Mouse (Mus musculus) limb, embryonic 11.5 days (tissue): ENCODE measurements around the gene Gm20671. TPM values are rescaled to one million over a fixed set of nuclear protein-coding genes. Genes with fewer than 3 reads are reported as not detected.
"Not testable (repeated sequence)": the region's sequence is repeated elsewhere in the genome, so short reads cannot be mapped to it uniquely, and the experiment has no call there.

Experiments used
- ATAC-seq: fragments of 200-750 bp; cut with Nextera tagmentation; 2 replicates; pipeline ENCODE4 v1.8.0; 2017; ENCODE audit warnings: low read depth; ENCODE audit not compliant: insufficient number of reproducible peaks, low FRiP score, low TSS enrichment
- DNase-seq: peaks from one replicate; pipeline ENCODE4 v3.0.0-alpha.2; 2015; ENCODE audit warnings: low spot score
- H3K27ac ChIP-seq: fragments of 300-500 bp; sonication (generic); replicated peaks from 2 replicates; pipeline ENCODE4 v1.5.1; 2014; ENCODE audit warnings: low read depth, mild to moderate bottlenecking, low read length
- H3K27me3 ChIP-seq: fragments of 300-500 bp; sonication (generic); 2 replicates; pipeline ENCODE4 v1.6.1; 2014; ENCODE audit warnings: mild to moderate bottlenecking, low read length, mixed read lengths; ENCODE audit not compliant: control insufficient read depth, insufficient read depth
- H3K36me3 ChIP-seq: fragments of 300-500 bp; sonication (generic); 2 replicates; pipeline ENCODE4 v1.6.1; 2014; ENCODE audit warnings: mild to moderate bottlenecking, low read length, moderate library complexity, mixed read lengths; ENCODE audit not compliant: control insufficient read depth, insufficient read depth
- H3K4me1 ChIP-seq: fragments of 300-500 bp; sonication (generic); 2 replicates; pipeline ENCODE4 v1.6.1; 2014; ENCODE audit warnings: low read length, mixed read lengths; ENCODE audit not compliant: control insufficient read depth, insufficient read depth
- H3K4me2 ChIP-seq: fragments of 300-500 bp; sonication (generic); 2 replicates; pipeline ENCODE4 v1.6.1; 2014; ENCODE audit warnings: low read depth, mild to moderate bottlenecking, moderate library complexity; ENCODE audit not compliant: severe bottlenecking
- H3K4me3 ChIP-seq: fragments of 300-500 bp; sonication (generic); 2 replicates; pipeline ENCODE4 v1.5.1; 2014; ENCODE audit warnings: low read depth, low read length
- H3K9ac ChIP-seq: fragments of 300-500 bp; sonication (generic); 2 replicates; pipeline ENCODE4 v1.6.1; 2014; ENCODE audit warnings: mild to moderate bottlenecking, low read length
- H3K9me3 ChIP-seq: fragments of 300-500 bp; sonication (generic); 2 replicates; pipeline ENCODE4 v1.6.1; 2016; ENCODE audit warnings: low read length; ENCODE audit not compliant: control insufficient read depth
- WGBS: fragments of 180-500 bp; shearing (Covaris S2); extraction: QIAGEN DNeasy Blood & Tissue Kit; methylation state at CpG from one replicate; pipeline ENCODE4 v1.1.7; 2014; 5-methylcytosine and 5-hydroxymethylcytosine counted together
- polyA plus RNA-seq: library from polyadenylated mRNA; unstranded; fragments of >200 nt; fragmentation: Nextera tagmentation; extraction: Ambion mirVana; gene quantifications from 2 replicates; pipeline ENCODE4 v1.2.1, GENCODE M21; 2014

The Gm20671 gene
- polyA plus RNA-seq, 1 experiment from 2014 or later: not detected

DNA sequence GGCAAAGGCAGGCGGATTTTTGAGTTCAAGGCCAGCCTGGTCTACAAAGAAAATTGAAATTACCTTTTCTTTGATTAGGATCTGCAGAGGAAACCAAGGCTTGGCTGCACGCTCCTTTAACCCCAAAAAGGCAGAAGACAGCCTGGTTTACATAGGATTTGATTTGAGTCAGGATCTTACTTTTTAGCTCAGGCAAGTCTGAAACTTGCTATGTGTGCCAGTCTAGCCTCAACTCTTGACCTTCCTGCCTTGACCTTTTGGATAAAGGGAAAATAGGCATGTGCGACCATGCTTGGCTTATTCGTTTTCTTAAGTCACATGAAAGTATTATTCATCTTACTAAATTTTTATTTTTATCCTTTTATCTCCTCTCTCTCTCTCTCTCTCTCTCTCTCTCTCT, 27.9 kb upstream of the Gm20671 start:
- ATAC-seq (no peak), DNase-seq (no peak)
- Histone ChIP-seq H3K27me3 (no peaks in the 10 kb centered on the region), H3K36me3 (no peaks in the 10 kb centered on the region), H3K4me2 (no peak overlapping the region), H3K9ac (no peak overlapping the region), H3K9me3 (no peaks in the 10 kb centered on the region), H3K4me3 (no peak overlapping the region), H3K4me1 (peaks cover 3% of the 10 kb centered on the region; the same call in 1 of the 2 replicates), H3K27ac (no peak overlapping the region)
- WGBS: 86% methylated on average over 4 of the region's 4 CpGs

DNA sequence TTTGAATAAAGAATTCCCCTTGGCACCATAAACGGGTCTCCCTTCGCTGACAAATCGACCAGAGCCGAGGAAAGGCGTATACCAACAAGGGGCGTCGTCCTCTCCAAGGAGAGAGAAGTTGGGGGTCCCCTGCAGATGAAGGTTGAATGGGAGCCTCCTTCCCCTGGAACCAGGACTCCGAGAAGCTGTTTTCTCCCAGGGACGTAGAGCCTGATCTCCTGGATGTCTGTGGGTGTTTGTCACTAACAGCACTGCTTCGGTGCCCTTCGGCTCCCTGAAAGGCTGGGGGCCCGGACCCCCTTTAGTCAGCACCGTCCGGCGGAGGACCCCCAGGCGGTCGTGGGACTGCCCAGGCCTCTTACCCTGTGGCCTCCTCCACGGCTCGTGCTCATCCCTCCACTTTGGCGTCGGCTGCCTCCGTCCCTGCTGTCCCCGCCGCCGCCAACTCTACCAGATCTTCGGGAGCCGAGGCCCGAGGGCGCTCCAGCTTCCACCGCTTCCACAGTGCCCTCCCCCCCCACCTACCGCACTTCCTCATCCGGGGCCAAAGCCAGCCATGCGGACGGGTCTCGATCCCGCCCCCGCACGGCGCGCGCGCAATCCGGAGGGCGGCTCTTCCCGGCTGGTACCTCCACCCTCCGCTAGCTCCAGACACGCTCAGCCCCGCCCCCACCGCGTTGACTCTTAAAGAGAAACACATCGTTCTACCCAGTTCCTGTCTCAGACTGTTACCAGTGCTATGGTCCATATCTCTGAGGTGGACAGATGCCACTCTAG, 27.0 kb upstream of the Gm20671 start, which contains the start of gene Prr14l:
Prr14l (minus strand) TSS at position 526 of the 777 bp plus-strand sequence.
- Histone ChIP-seq H3K9me3 (no peaks in the 10 kb centered on the region), H3K4me3 (peak within 1 kb of the TSS; percentile 67), H3K36me3 (no peaks in the 10 kb centered on the region), H3K4me2 (peak within 1 kb of the TSS; percentile 48), H3K9ac (peak within 1 kb of the TSS; percentile 73), H3K4me1 (peaks cover 3% of the 10 kb centered on the region; the same call in 1 of the 2 replicates), H3K27me3 (no peaks in the 10 kb centered on the region), H3K27ac (peak within 1 kb of the TSS; percentile 37; the same call in 1 of the 2 replicates)
- WGBS: under 1% methylated on average over 46 of the region's 51 CpGs
- DNase-seq (peak; percentile 99), ATAC-seq (peak; percentile 95)

DNA sequence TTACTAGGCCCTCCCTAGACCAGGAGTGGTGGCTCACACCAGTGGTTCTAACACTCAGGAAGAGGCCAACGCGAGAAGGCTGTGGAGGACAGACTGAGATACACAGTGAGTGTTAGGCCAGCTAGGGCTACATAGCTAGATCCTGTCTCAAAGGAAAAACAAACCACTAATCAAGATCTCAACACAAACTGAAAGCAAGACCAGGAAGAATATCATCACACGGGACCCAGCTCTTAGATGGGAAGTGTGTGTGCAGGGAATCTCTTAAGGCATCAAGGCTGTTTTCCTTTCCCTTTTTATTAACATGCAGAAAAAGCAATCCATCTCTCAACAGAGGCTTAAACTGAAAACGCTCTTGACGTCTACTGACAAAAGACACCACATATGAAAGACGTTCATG, 25.1 kb upstream of the Gm20671 start:
- peaks cover 3% of the 10 kb centered on the region; the same call in 1 of the 2 replicates for H3K4me1 ChIP-seq
- WGBS: 83% methylated on average over 6 of the region's 6 CpGs
- ATAC-seq (no peak), DNase-seq (no peak)
- no peak overlapping the region for H3K4me3 ChIP-seq
- H3K9ac ChIP-seq: no peak overlapping the region
- no peaks in the 10 kb centered on the region for H3K27me3 ChIP-seq
- no peaks in the 10 kb centered on the region for H3K9me3 ChIP-seq
- H3K4me2 ChIP-seq: no peak overlapping the region; the same call in 1 of the 2 replicates
- H3K36me3 ChIP-seq: no peaks in the 10 kb centered on the region
- H3K27ac ChIP-seq: no peak overlapping the region

DNA sequence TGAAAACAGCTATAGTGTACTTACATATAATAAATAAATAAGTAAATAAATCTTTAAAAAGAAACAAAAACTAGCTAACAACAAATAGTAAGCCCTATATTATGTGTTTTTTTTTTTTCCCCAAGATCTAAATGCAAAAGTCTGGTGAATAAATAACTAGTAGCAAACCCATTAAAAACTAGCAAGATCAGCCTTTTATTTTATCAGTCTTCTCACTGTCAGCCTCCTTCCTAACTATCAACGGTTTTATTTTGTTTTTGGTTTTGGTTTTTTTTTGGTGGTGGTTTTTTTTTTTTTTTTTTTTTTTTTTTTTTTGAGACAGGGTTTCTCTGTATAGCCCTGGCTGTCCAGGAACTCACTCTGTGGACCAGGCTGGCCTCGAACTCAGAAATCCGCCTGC, 22.7 kb upstream of the Gm20671 start:
- H3K9ac ChIP-seq, H3K36me3 ChIP-seq, ATAC-seq: not testable (repeated sequence)

DNA sequence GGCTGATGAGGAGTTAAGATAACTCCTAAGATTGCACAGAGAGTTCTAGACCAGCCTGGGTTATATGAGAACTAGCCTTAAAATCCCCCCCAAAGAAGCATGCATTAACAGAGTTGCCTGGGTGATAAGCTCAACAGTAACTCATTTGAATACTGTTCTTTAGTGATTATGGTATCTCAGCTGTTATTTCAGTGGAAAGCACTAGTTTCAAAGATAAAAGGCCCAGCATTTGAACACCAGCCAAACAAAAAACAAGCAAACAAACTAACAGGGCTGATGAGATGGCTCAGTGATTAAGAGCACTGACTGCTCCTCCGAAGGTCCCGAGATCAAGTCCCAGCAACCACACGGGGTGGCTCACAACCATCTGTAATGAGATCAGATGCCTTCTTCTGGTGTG, 22.3 kb upstream of the Gm20671 start:
- Histone ChIP-seq H3K4me3 (no peak overlapping the region), H3K36me3 (peaks cover 3% of the 10 kb centered on the region; the same call in 1 of the 2 replicates), H3K9me3 (no peaks in the 10 kb centered on the region), H3K4me1 (peaks cover 3% of the 10 kb centered on the region; the same call in 1 of the 2 replicates), H3K27ac (no peak overlapping the region), H3K4me2 (no peak overlapping the region), H3K9ac (no peak overlapping the region), H3K27me3 (no peaks in the 10 kb centered on the region)
- DNase-seq (no peak), ATAC-seq (no peak)
- WGBS: 95% methylated on average over 3 of the region's 3 CpGs

More for the DNA sequence above, 22.7 kb upstream of the Gm20671 start:
- WGBS: 92% methylated on average over 3 of the region's 3 CpGs
- DNase-seq, H3K4me1 ChIP-seq, H3K9me3 ChIP-seq, H3K4me2 ChIP-seq, H3K27me3 ChIP-seq, H3K4me3 ChIP-seq, H3K27ac ChIP-seq: not testable (repeated sequence)

DNA sequence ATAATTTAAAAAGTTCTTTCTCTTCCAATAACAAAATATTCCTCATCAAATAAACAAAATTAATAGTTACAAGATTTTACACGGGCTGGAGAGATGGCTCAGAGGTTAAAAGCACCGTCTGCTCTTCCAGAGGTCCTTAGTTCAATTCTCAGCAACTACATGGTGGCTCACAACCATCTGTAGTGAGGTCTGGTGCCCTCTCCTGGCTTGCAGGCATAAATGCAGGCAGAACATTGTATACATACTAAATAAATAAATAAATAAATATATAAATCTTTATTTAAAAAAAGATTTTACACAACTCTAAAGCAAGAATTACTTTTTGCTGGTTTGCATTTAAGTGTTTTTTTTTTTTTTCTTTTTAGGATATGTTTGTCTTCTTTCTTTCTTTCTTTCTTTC, 13.1 kb upstream of the Gm20671 start:
- Histone ChIP-seq H3K9ac (no peak overlapping the region), H3K27me3 (no peaks in the 10 kb centered on the region), H3K36me3 (peaks cover 19% of the 10 kb centered on the region; the same call in 1 of the 2 replicates), H3K9me3 (no peaks in the 10 kb centered on the region), H3K4me3 (no peak overlapping the region), H3K4me1 (no peaks in the 10 kb centered on the region), H3K4me2 (no peak overlapping the region), H3K27ac (no peak overlapping the region)
- 95% methylated on average over 2 of the region's 2 CpGs for WGBS
- no peak for ATAC-seq
- no peak for DNase-seq

DNA sequence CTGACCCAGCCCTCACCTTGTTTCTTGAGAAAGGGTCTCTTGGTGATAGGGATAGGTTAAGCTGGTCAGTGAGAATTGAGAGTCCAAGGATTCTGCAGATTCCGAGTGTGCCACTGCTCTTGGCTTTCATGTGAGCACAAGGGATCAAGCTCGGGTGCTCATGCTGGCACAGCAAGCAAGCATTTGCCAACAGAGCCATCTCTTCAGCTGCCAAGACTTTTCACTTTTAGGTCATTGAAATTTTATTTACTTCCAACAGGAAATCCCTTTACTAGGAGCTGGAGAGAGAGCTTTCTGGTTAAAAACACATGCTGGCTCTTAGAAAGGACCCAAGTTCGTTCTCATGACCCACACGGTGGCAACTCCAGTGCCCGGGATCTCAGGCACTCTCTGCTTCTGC, 10.1 kb upstream of the Gm20671 start:
- ATAC-seq: no peak
- H3K36me3 ChIP-seq: peaks cover 17% of the 10 kb centered on the region; the same call in 1 of the 2 replicates
- WGBS: 89% methylated on average over 5 of the region's 5 CpGs

DNA sequence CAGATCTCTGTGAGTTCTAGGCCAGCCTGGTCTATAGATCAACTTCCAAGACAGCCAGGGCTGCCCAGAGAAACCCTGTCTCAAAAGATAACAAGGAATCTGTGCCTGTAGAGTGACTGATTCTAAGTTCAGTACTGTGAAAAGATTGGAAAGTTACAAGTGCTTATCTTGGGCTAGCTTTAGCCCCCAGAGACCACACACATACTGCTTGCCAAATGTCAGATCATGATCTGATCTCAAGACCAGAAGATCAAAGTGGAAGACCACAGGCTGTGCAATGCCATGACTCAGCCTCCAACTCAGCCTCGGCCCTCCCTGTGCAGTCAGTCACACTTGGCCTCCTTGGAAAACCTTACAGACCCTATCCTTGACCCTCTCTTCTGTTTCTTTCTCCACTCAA, 7.6 kb upstream of the Gm20671 start:
- WGBS: 76% methylated on average over 1 of the region's 1 CpGs
- no peak overlapping the region for H3K4me3 ChIP-seq
- peaks cover 17% of the 10 kb centered on the region; the same call in 1 of the 2 replicates for H3K36me3 ChIP-seq
- no peak overlapping the region for H3K27ac ChIP-seq
- DNase-seq: no peak
- H3K9ac ChIP-seq: no peak overlapping the region
- ATAC-seq: no peak
- no peaks in the 10 kb centered on the region for H3K27me3 ChIP-seq
- H3K4me1 ChIP-seq: no peaks in the 10 kb centered on the region
- no peak overlapping the region for H3K4me2 ChIP-seq
- no peaks in the 10 kb centered on the region for H3K9me3 ChIP-seq

More for the DNA sequence above, 10.1 kb upstream of the Gm20671 start:
- no peak overlapping the region for H3K27ac ChIP-seq
- no peaks in the 10 kb centered on the region for H3K4me1 ChIP-seq
- no peaks in the 10 kb centered on the region for H3K9me3 ChIP-seq
- H3K9ac ChIP-seq: no peak overlapping the region
- H3K4me2 ChIP-seq: no peak overlapping the region
- H3K27me3 ChIP-seq: no peaks in the 10 kb centered on the region
- no peak overlapping the region for H3K4me3 ChIP-seq
- DNase-seq: no peak
